Mouse (Mus musculus) intestine, postnatal 0 days (tissue): ENCODE data around the gene Rbmxl2. TPM values are rescaled to one million over a fixed set of nuclear protein-coding genes. Genes with fewer than 3 reads are reported as not detected.

ENCODE experiments used
- ATAC-seq: fragments of 200-750 bp; cut with Nextera tagmentation; 2 replicates; pipeline ENCODE4 v1.8.0; 2017; ENCODE audit warnings: mild to moderate bottlenecking, moderate TSS enrichment, moderate library complexity
- H3K27ac ChIP-seq: fragments of 300-500 bp; sonication (generic); 2 replicates; pipeline ENCODE4 v1.5.1; 2014; ENCODE audit warnings: mild to moderate bottlenecking, low read depth, low read length, moderate library complexity
- H3K27me3 ChIP-seq: fragments of 300-500 bp; sonication (generic); replicated peaks from 2 replicates; pipeline ENCODE4 v1.6.1; 2014; ENCODE audit warnings: low read length, mixed read lengths; ENCODE audit not compliant: control insufficient read depth, insufficient read depth
- H3K36me3 ChIP-seq: fragments of 300-500 bp; sonication (generic); 2 replicates; pipeline ENCODE4 v1.6.1; 2014; ENCODE audit warnings: mild to moderate bottlenecking, moderate library complexity; ENCODE audit not compliant: control insufficient read depth, insufficient read depth
- H3K4me1 ChIP-seq: fragments of 300-500 bp; sonication (generic); replicated peaks from 2 replicates; pipeline ENCODE4 v1.6.1; 2014; ENCODE audit warnings: antibody characterized with exemption, low read length, mixed read lengths; ENCODE audit not compliant: control insufficient read depth, insufficient read depth
- H3K4me2 ChIP-seq: fragments of 300-500 bp; sonication (generic); replicated peaks from 2 replicates; pipeline ENCODE4 v1.6.1; 2014; ENCODE audit warnings: low read depth, mild to moderate bottlenecking, moderate library complexity
- H3K4me3 ChIP-seq: fragments of 300-500 bp; sonication (generic); 2 replicates; pipeline ENCODE4 v1.5.1; 2014; ENCODE audit warnings: low read depth, low read length
- H3K9ac ChIP-seq: fragments of 300-500 bp; sonication (generic); 2 replicates; pipeline ENCODE4 v1.6.1; 2014; ENCODE audit warnings: mild to moderate bottlenecking, low read depth, low read length
- H3K9me3 ChIP-seq: fragments of 300-500 bp; sonication (generic); 2 replicates; pipeline ENCODE4 v1.6.1; 2016; ENCODE audit warnings: mixed run types; ENCODE audit not compliant: control insufficient read depth
- CTCF ChIP-seq: sonication (generic); IDR thresholded peaks from 2 replicates; pipeline ENCODE4 v1.5.1; 2016; ENCODE audit warnings: low read depth, mild to moderate bottlenecking, control low read depth, antibody characterized with exemption, moderate library complexity
- WGBS: fragments of 180-500 bp; shearing (Covaris S2); extraction: QIAGEN DNeasy Blood & Tissue Kit; methylation state at CpG from one replicate; pipeline ENCODE4 v1.1.7; 2014; 5-methylcytosine and 5-hydroxymethylcytosine counted together
- polyA plus RNA-seq: library from polyadenylated mRNA; unstranded; fragments of >200 nt; fragmentation: Nextera tagmentation; extraction: Ambion mirVana; gene quantifications from 2 replicates; pipeline ENCODE4 v1.2.1, GENCODE M21; 2015

Gene Rbmxl2
- polyA plus RNA-seq: not detected in 2 replicates

DNA sequence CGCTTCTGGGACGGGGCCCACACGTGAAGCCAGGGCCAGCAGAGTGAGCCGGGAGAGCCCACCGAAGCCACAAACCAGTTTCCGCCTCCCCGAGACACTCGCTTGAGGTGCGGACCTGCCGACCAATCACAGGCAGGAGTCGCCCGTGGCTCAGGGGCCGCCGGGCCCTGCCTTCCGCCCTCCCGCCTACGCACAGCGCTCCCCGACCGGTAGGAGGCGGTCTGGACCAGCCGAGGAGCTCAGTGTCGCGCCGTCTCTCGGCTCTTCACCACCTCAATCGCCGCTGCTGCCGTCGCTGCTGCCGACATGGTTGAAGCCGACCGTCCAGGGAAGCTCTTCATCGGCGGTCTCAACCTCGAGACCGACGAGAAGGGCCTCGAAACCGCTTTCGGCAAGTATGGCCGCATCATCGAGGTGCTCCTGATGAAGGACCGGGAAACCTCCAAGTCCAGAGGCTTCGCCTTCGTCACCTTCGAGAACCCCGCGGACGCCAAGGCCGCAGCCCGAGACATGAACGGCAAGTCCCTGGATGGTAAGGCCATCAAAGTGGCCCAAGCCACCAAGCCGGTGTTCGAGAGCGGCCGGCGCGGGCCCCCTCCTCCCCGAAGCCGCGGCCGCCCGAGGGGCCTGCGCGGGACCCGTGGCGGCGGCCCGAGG is at the start of gene Rbmxl2:
TSS of gene Rbmxl2 (plus strand) at position 242 of the 657 bp plus-strand sequence.
- H3K27me3 ChIP-seq: peaks cover 34% of the 10 kb centered on the region
- peak within 1 kb of the TSS; percentile 41 for H3K4me2 ChIP-seq
- H3K4me3 ChIP-seq: peak within 1 kb of the TSS; percentile 20

DNA sequence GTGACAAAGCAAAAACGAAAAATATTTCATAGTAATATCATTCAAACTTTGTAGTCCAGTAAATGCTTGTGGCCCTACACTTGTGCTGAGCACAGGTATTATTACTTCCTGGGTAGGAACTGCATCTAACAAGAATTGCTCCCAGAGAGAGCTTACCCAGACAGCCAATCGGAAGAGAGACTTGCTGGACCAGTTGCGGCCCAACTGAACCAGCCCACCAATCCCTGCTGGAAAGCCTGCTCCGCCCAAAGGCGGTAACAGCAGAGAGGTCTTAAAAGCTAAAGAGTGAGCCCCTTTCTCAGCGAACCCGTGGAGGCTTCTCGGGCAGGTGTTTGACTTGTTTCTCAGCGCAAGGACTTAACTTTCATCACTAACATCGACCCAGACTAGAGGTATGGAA is 42.6 kb upstream of the Rbmxl2 start, which contains the start of gene Nlrp14:
TSS of gene Nlrp14 (plus strand) at position 301 of the 400 bp plus-strand sequence.
- H3K36me3 ChIP-seq: no peaks in the 10 kb centered on the region
- H3K4me1 ChIP-seq: no peaks in the 10 kb centered on the region
- TF ChIP-seq CTCF: no peak
- no peak within 1 kb of the TSS for H3K4me2 ChIP-seq
- WGBS: 81% methylated on average over 10 of the region's 10 CpGs
- no peaks in the 10 kb centered on the region for H3K9me3 ChIP-seq
- no peak within 1 kb of the TSS for H3K27ac ChIP-seq
- no peak within 1 kb of the TSS for H3K4me3 ChIP-seq
- no peak for ATAC-seq
- no peaks in the 10 kb centered on the region for H3K27me3 ChIP-seq
- H3K9ac ChIP-seq: no peak within 1 kb of the TSS

More for the DNA sequence above, at the start of gene Rbmxl2:
- Histone ChIP-seq H3K9ac (no peak within 1 kb of the TSS), H3K27ac (no peak within 1 kb of the TSS), H3K4me1 (no peaks in the 10 kb centered on the region), H3K9me3 (peaks cover 8% of the 10 kb centered on the region; the same call in 1 of the 2 replicates), H3K36me3 (no peaks in the 10 kb centered on the region)
- 35% methylated on average over 60 of the region's 70 CpGs for WGBS
- no peak for ATAC-seq
- peak; percentile 27; the same call in 1 of the 2 replicates for TF ChIP-seq CTCF

- Histone ChIP-seq H3K27ac (no peak overlapping the region), H3K4me3 (no peak overlapping the region), H3K9ac (no peak overlapping the region), H3K27me3 (no peaks in the 10 kb centered on the region), H3K36me3 (no peaks in the 10 kb centered on the region), H3K4me1 (no peaks in the 10 kb centered on the region), H3K4me2 (no peak overlapping the region), H3K9me3 (no peaks in the 10 kb centered on the region)
- WGBS: 35% methylated on average over 2 of the region's 2 CpGs
- 0 out of 2 replicates have a peak, but pooled peaks have one; percentile 4 for TF ChIP-seq CTCF
- ATAC-seq: no peak
These were observed 28.8 kb upstream of the Rbmxl2 start for GRCm38 (mm10) chr7:107180406-107180805.

- H3K4me3 ChIP-seq: no peak overlapping the region
- H3K27ac ChIP-seq: no peak overlapping the region
- no peaks in the 10 kb centered on the region for H3K4me1 ChIP-seq
- no peak overlapping the region for H3K4me2 ChIP-seq
- no peaks in the 10 kb centered on the region for H3K36me3 ChIP-seq
- WGBS: 27% methylated on average over 3 of the region's 3 CpGs
- no peak overlapping the region for H3K9ac ChIP-seq
- H3K9me3 ChIP-seq: no peaks in the 10 kb centered on the region
- no peak for ATAC-seq
- H3K27me3 ChIP-seq: no peaks in the 10 kb centered on the region
- TF ChIP-seq CTCF: no peak
These were observed 7.4 kb upstream of the Rbmxl2 start for GRCm38 (mm10) chr7:107201817-107202216.

DNA sequence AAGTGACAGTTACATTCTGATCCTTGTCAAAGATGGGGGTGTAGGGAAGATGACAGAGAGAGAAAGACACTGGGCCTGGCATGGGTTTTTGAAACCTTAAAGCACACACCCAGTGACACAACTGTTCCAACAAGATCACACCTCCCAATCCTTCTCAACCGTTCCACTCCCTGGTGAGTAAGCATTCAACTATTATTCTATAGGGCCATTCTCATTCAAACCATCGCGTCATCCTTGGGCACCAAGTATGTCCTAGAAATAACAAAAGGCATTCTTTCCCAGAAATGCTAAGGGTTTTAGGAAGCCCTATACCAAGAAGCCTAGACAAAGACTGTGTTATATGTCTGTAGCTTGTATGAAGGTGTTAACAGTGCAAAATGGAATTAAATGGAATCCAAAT is 1.4 kb upstream of the Rbmxl2 start:
- no peak overlapping the region for H3K27ac ChIP-seq
- no peak for ATAC-seq
- no peaks in the 10 kb centered on the region for H3K36me3 ChIP-seq
- no peak overlapping the region for H3K9ac ChIP-seq
- H3K4me3 ChIP-seq: no peak overlapping the region
- H3K4me2 ChIP-seq: no peak overlapping the region
- TF ChIP-seq CTCF: no peak
- H3K9me3 ChIP-seq: peaks cover 8% of the 10 kb centered on the region; the same call in 1 of the 2 replicates
- 93% methylated on average over 3 of the region's 3 CpGs for WGBS
- H3K4me1 ChIP-seq: no peaks in the 10 kb centered on the region
- H3K27me3 ChIP-seq: peaks cover 34% of the 10 kb centered on the region

DNA sequence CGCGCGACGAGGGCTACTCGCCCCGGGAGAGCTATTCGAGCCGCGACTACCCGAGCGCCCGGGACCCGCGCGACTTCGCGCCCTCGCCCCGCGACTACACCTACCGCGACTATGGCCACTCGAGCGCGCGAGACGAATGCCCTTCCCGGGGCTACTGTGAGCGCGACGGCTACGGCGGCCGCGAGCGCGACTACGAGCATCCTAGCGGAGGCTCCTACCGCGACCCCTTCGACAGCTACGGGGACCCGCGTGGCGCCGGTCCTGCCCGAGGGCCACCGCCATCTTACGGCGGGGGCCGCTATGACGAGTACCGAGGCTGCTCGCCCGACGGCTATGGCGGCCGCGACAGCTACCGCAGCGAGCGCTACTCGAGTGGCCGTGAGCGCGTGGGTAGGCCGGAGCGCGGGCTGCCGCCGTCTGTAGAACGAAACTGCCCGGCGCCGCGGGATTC is 906 bp downstream of the Rbmxl2 start:
- peak overlapping the region; percentile 41 for H3K4me2 ChIP-seq
- no peak for ATAC-seq
- H3K36me3 ChIP-seq: no peaks in the 10 kb centered on the region
- H3K9me3 ChIP-seq: peaks cover 8% of the 10 kb centered on the region; the same call in 1 of the 2 replicates
- no peak overlapping the region for H3K27ac ChIP-seq
- 23% methylated on average over 73 of the region's 77 CpGs for WGBS
- no peak overlapping the region for H3K9ac ChIP-seq
- H3K4me3 ChIP-seq: peak overlapping the region; percentile 20
- no peak for TF ChIP-seq CTCF
- no peaks in the 10 kb centered on the region for H3K4me1 ChIP-seq
- peaks cover 34% of the 10 kb centered on the region for H3K27me3 ChIP-seq
